Mouse (Mus musculus): ENCODE data around the gene Inpp5d. TPM values are rescaled to one million over a fixed set of nuclear protein-coding genes. Genes with fewer than 3 reads are reported as not detected.

Gene Inpp5d
- total RNA-seq (2018; cell fraction: chromatin; rRNA removed), result 100 to 1,000 TPM in 23 of 26 experiments, 10 to 100 TPM in 3; 27.7 to 953 (median 662) TPM
- 100 to 1,000 TPM in 25 of 26 experiments, 10 to 100 TPM in 1; 98.1 to 214 (median 175) TPM for total RNA-seq (2018; cell fraction: cytosol; rRNA removed)
- 100 to 1,000 TPM in 22 of 26 experiments, 10 to 100 TPM in 4; 36.2 to 581 (median 315) TPM for total RNA-seq (2018; cell fraction: nucleus; rRNA removed)
- 176 to 213 TPM (median 185 TPM) in 3 replicates for polyA plus RNA-seq (2018)

DNA sequence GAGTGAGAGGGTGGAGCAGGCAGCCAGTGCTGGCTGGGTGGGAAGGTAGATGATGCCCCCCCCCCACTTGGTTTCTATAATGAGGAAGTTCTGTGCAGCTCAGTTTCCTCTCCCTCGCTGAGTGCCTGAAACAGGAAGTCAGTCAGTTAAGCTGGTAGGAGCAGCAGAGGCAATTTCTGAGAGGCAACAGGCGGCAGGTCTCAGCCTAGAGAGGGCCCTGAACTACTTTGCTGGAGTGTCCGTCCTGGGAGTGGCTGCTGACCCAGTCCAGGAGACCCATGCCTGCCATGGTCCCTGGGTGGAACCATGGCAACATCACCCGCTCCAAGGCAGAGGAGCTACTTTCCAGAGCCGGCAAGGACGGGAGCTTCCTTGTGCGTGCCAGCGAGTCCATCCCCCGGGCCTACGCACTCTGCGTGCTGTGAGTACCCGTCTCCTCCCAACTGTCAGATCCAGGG lies at the start of gene Inpp5d:
TSS of gene Inpp5d (plus strand) at position 102 of the 458 bp plus-strand sequence.
- Histone ChIP-seq H3K27ac (peak within 1 kb of the TSS; percentile 100), H3K36me3 (ENCODE audit: inconsistent target) (no peaks in the 10 kb centered on the region), H3K4me3 (ENCODE audit: inconsistent target) (peak within 1 kb of the TSS; percentile 80), H3K79me2 (ENCODE audit: inconsistent target) (peaks cover 50% of the 10 kb centered on the region)
- WGBS (ENCODE audit: missing documents), result under 1% methylated on average over 12 of the region's 12 CpGs

DNA sequence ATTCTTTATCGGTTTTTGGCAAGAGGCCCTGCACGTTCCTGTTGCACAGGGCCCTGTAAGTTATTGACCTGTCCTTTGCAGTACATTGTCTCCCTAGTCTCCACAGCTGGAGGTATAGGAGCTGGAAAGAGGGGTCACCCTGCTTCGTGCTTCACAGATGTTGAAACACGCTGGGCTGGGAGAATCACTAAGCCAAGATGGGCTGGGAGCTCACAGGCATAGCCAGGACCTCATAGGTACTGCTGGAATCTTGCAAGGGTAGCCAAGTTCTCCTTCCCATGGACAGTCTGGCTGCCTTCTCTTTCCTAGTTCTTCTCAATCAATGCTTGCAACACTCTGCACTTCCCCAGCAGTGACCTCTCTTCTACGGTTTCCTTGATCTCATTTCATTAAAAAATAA lies 46.9 kb upstream of the Inpp5d start:
- Histone ChIP-seq H3K4me3 (ENCODE audit: inconsistent target) (no peak overlapping the region), H3K36me3 (ENCODE audit: inconsistent target) (no peaks in the 10 kb centered on the region), H3K27ac (no peak overlapping the region), H3K79me2 (ENCODE audit: inconsistent target) (no peaks in the 10 kb centered on the region)
- 84% methylated on average over 5 of the region's 5 CpGs for WGBS (ENCODE audit: missing documents)

DNA sequence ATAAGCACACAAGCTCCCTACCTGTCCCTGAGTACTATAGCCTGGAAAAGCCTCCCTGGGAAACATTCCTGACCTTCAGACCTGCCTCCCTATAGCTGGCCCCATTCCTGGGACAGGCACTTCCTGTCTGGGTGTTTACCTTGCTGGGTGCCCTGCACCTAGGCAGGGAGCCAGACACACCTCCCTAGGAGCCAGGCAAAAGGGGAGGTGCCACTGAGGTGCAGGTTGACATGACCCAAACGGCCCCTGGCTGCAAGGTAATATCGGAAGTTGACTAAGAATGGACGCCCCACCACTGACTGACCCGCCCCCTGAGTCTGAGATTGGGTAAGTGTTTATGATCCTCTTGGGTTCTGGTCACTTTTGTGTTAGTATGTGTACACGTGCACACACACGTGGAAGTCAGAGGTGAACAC lies 46.3 kb upstream of the Inpp5d start, which contains the start of gene Ngef:
TSS of gene Ngef (minus strand) at position 71 of the 416 bp plus-strand sequence.
- no peaks in the 10 kb centered on the region for H3K36me3 ChIP-seq (ENCODE audit: inconsistent target)
- no peaks in the 10 kb centered on the region for H3K79me2 ChIP-seq (ENCODE audit: inconsistent target)
- WGBS (ENCODE audit: missing documents), result 94% methylated on average over 5 of the region's 6 CpGs
- H3K27ac ChIP-seq, result no peak within 1 kb of the TSS
- H3K4me3 ChIP-seq (ENCODE audit: inconsistent target), result no peak within 1 kb of the TSS

DNA sequence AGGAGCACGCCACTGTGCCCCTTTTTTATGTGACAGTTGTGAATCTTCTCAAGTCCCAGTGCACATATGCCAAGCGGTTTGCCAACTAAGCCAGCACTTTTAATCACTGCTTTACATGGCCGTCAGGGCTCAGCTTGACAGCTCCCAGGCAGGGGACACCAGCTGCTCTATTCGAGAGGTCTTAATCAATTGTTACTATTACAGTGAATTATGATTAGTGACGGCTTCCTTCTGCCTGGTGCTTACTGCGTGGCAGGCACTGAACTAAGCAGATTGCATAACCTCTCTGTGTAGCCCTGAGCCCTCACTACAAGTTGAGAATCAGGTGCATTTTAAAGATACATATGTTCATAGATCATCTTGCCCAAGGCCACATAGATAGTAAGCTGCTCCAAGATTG lies 45.8 kb upstream of the Inpp5d start:
- Histone ChIP-seq H3K36me3 (ENCODE audit: inconsistent target) (no peaks in the 10 kb centered on the region), H3K79me2 (ENCODE audit: inconsistent target) (no peaks in the 10 kb centered on the region), H3K27ac (no peak overlapping the region), H3K4me3 (ENCODE audit: inconsistent target) (no peak overlapping the region)
- WGBS (ENCODE audit: missing documents), result 81% methylated on average over 6 of the region's 6 CpGs

DNA sequence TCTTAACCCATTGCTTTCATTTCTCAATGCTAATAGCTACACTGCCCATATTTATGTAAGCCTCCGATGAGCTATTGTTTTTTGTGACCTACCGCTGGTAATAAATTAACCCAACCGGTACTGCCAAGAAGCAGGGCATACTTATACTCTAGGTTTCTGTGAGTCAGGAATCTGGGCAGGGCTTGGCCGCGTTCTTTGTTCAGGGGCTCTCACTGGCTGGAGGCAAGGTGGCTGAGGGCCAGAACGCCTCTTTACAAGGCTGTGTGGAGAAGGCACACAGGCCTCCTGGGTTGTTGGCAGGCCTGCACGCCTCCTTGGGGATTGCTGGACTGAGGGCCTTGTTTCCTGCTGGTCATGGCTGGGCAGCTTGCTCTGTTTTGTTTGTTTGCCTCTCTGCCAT lies 45.3 kb upstream of the Inpp5d start:
- 60% methylated on average over 7 of the region's 7 CpGs for WGBS (ENCODE audit: missing documents)
- no peak overlapping the region for H3K27ac ChIP-seq

DNA sequence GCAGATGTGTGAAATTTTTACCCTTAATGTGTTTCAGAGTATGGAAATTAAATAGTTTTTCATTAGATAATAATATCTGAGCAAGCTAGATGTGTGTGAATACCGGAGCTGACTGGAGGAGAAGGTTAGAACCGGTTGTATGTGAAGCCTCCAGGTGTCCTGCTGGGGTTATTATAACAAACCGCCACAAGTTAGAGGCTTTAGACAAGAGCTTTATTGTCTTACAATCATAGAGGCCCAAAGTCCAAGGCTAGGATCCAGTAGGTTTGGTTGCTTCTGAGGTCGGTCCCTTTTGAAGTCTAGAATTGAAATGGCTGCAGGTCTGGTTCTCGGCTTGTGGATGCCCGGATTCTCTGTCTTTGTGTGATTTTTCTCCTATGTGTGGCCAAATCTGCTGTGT lies 41.1 kb upstream of the Inpp5d start:
- H3K27ac ChIP-seq, result no peak overlapping the region
- WGBS (ENCODE audit: missing documents), result 90% methylated on average over 5 of the region's 6 CpGs
- no peak overlapping the region for H3K4me3 ChIP-seq (ENCODE audit: inconsistent target)
- H3K79me2 ChIP-seq (ENCODE audit: inconsistent target), result no peaks in the 10 kb centered on the region
- H3K36me3 ChIP-seq (ENCODE audit: inconsistent target), result no peaks in the 10 kb centered on the region

More for the DNA sequence above, 45.3 kb upstream of the Inpp5d start:
- Histone ChIP-seq H3K4me3 (ENCODE audit: inconsistent target) (no peak overlapping the region), H3K79me2 (ENCODE audit: inconsistent target) (no peaks in the 10 kb centered on the region), H3K36me3 (ENCODE audit: inconsistent target) (no peaks in the 10 kb centered on the region)

DNA sequence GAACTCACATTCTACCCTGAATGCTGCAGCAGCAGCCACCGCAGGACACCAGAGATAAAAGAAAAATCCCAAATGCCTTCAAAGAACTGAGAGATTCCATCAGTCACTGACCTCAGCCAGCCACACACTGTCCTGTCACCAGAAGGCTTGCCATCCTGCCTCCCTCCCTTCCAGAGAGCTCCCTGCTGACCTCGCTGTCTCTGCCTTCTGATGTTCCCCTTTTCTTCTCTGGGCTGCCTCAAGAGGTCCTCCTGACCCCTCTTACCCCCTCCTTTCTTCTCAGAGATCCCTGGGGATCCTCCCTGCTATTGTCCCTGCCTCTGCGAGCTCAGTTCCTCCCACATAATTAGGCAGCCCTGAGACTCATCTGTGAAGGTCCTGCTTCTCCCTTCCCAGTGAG lies 39.3 kb upstream of the Inpp5d start:
- Histone ChIP-seq H3K4me3 (ENCODE audit: inconsistent target) (no peak overlapping the region), H3K27ac (no peak overlapping the region), H3K36me3 (ENCODE audit: inconsistent target) (no peaks in the 10 kb centered on the region), H3K79me2 (ENCODE audit: inconsistent target) (no peaks in the 10 kb centered on the region)
- WGBS (ENCODE audit: missing documents), result 55% methylated on average over 3 of the region's 3 CpGs

DNA sequence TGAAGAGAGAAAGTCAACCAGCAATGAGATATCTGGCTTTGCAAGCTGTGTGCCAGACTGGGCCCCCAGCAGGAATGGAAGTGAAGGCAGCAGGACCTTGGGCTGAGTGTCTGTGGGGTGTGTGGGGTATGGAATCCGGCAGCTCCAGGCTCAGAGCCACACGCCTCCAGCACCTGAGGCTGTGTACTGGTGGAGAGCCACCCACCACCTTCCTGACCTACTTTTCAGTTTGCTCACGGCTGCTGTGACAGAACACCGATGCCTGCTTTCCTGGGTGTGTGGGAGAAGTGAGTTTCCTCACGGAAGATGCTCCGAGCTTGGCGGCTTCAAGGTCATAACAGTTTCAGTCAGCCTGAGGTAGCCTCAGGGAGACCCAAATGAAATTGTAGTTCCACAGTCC lies 30.9 kb upstream of the Inpp5d start:
- no peaks in the 10 kb centered on the region for H3K36me3 ChIP-seq (ENCODE audit: inconsistent target)
- no peak overlapping the region for H3K27ac ChIP-seq
- 90% methylated on average over 7 of the region's 7 CpGs for whole genome bisulfite sequencing (ENCODE audit: missing documents)
- no peaks in the 10 kb centered on the region for H3K79me2 ChIP-seq (ENCODE audit: inconsistent target)
- H3K4me3 ChIP-seq (ENCODE audit: inconsistent target), result no peak overlapping the region

DNA sequence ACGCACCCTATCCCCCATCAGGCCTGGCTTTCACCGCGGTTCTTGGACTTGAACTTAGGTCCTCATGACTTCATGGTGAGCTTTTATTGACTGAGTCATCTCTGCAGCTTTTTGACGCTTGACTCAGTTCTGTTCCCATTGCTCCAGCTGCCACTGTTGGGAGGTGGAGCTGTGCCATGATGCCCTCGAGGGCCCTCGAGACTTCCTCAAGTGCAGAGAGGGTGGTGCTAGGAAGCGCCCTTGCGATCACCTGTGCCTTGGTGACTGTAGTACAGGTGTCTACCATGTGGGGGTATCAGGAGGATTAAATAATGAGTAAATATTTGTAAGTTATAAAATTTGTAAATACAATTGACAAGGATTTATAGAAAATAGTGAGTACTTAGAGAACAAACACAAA lies 30.1 kb upstream of the Inpp5d start:
- H3K4me3 ChIP-seq (ENCODE audit: inconsistent target), result no peak overlapping the region
- H3K27ac ChIP-seq, result no peak overlapping the region
- WGBS (ENCODE audit: missing documents), result 78% methylated on average over 7 of the region's 8 CpGs
- no peaks in the 10 kb centered on the region for H3K36me3 ChIP-seq (ENCODE audit: inconsistent target)
- no peaks in the 10 kb centered on the region for H3K79me2 ChIP-seq (ENCODE audit: inconsistent target)

DNA sequence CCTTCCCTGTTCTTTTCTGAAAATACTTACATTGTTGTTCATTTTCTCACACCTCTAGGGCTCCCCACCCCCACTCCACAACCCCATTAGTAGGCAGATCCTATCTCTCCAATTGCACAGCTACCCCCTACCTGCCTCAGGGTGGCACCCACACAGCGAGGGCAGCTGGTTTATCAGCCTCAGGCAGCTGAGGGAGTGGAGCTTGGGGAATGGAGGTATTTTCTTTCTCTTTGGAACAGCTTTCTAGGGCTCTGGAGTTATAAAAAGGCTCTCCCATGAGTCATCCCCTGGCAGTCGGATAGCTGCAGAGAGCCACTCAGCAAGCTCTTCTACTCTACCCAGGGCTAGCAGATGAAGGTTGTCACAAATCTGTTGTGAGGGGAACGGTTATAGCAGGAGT lies 25.9 kb upstream of the Inpp5d start:
- Histone ChIP-seq H3K79me2 (ENCODE audit: inconsistent target) (no peaks in the 10 kb centered on the region), H3K36me3 (ENCODE audit: inconsistent target) (no peaks in the 10 kb centered on the region), H3K4me3 (ENCODE audit: inconsistent target) (no peak overlapping the region), H3K27ac (no peak overlapping the region)
- WGBS (ENCODE audit: missing documents), result 94% methylated on average over 3 of the region's 3 CpGs

DNA sequence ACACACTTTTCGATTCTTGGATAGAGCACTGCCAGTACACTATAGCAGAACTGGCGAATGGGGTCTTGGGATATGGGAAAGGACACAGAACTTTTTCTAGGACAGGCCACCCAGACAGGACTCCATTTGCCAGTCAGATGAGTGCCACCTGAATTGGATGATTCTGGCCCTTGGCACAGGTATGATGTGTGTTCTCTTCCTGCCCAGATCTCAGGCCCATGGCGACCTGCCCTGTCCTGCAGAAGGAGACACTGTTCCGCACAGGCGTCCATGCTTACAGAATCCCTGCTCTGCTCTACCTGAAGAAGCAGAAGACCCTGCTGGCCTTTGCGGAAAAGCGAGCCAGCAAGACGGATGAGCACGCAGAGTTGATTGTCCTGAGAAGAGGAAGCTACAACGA lies 25.4 kb upstream of the Inpp5d start:
- WGBS (ENCODE audit: missing documents), result over 99% methylated on average over 10 of the region's 10 CpGs
- no peaks in the 10 kb centered on the region for H3K79me2 ChIP-seq (ENCODE audit: inconsistent target)
- H3K4me3 ChIP-seq (ENCODE audit: inconsistent target), result no peak overlapping the region
- no peak overlapping the region for H3K27ac ChIP-seq
- H3K36me3 ChIP-seq (ENCODE audit: inconsistent target), result no peaks in the 10 kb centered on the region

DNA sequence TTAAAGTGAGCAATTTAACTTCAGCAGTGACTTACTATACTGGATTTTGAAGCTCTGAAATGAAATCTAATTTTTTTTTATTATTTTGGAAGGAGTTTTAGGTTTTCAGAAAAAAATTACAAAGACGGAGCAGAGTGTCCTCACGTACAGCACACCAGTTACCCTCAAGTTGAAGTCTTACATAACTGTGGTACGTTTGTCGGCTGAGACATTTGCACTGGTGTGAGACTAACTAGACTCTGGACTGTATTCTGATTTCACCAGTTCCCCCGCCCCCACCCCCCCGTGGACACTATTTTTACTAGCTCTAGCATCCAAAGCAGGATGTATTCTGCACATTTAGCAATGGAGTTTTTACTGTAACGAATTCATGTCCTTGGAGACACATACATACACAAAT lies 19.6 kb upstream of the Inpp5d start:
- Histone ChIP-seq H3K27ac (no peak overlapping the region), H3K79me2 (ENCODE audit: inconsistent target) (no peaks in the 10 kb centered on the region), H3K4me3 (ENCODE audit: inconsistent target) (no peak overlapping the region), H3K36me3 (ENCODE audit: inconsistent target) (no peaks in the 10 kb centered on the region)
- 82% methylated on average over 6 of the region's 7 CpGs for WGBS (ENCODE audit: missing documents)

DNA sequence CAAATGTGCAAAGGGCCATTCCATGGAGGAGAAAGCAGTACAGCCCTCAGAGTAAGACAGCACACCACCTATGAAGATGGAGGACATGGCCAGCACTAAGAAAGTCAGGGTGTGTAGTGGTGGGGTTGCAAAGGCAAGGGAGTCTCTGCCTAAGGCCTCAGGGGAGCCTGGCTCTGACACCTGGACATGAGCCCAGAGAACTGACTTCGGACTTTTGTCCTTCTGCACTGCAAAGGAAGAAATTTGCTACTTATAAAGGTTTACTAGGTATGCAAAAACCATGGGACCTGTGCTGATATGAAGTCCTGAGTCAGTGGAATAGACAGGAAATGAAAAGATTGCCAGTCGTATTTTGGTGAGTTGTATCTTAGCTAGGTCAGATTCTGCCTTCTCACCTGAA lies 18.3 kb upstream of the Inpp5d start:
- 81% methylated on average over 2 of the region's 2 CpGs for WGBS (ENCODE audit: missing documents)
- H3K79me2 ChIP-seq (ENCODE audit: inconsistent target), result no peaks in the 10 kb centered on the region
- H3K36me3 ChIP-seq (ENCODE audit: inconsistent target), result no peaks in the 10 kb centered on the region
- no peak overlapping the region for H3K4me3 ChIP-seq (ENCODE audit: inconsistent target)
- H3K27ac ChIP-seq, result no peak overlapping the region

DNA sequence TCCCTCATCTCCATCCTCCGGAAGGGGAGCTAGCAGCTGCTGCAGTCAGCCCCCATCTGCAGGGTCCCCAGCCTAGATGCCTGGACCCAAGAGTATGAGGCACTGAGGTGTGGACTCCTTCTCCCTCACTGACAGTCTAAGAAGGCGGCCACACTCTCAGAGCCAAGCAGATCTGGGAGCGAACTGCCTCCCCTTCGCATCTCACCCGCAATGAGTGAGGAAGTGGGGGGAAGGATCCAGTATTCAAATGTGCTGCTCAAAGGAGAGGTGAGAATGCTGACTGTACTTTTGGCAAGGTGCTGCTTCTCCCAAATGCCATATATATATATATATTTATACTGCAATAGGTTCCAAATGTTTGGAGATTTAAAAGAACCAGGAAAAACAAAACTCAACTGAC lies 16.7 kb upstream of the Inpp5d start:
- WGBS (ENCODE audit: missing documents), result 92% methylated on average over 5 of the region's 5 CpGs
- no peaks in the 10 kb centered on the region for H3K79me2 ChIP-seq (ENCODE audit: inconsistent target)
- H3K27ac ChIP-seq, result no peak overlapping the region

DNA sequence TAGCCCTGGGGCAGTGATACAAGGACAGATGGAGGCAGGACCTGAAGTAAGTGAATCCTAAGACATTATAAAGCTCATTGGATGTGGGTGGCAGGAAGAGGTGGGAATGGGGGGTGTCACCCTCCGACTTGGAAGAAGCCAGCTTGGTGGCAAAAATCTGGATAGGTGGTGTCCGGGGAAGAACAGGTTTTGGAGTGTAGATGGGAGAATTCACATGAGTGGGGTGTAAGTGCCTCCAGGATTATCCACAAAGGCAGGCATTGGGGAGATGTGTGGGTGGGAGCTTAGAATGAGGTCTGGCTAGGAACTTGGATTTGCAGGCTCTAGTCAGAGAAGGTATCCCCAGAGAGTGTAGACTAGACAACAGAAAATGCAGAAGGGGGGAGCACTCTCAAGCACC lies 14.8 kb upstream of the Inpp5d start:
- H3K36me3 ChIP-seq (ENCODE audit: inconsistent target), result no peaks in the 10 kb centered on the region
- 92% methylated on average over 2 of the region's 2 CpGs for WGBS (ENCODE audit: missing documents)
- no peak overlapping the region for H3K4me3 ChIP-seq (ENCODE audit: inconsistent target)
- no peak overlapping the region for H3K27ac ChIP-seq
- no peaks in the 10 kb centered on the region for H3K79me2 ChIP-seq (ENCODE audit: inconsistent target)

More for the DNA sequence above, 16.7 kb upstream of the Inpp5d start:
- Histone ChIP-seq H3K36me3 (ENCODE audit: inconsistent target) (no peaks in the 10 kb centered on the region), H3K4me3 (ENCODE audit: inconsistent target) (no peak overlapping the region)

Data from macrophage (primary cell).